Mouse (Mus musculus) thymus, postnatal 36 days (tissue): ENCODE measurements around the gene Ablim1.

Source experiments
- DNase-seq, 2 experiments: peaks; one replicate each; pipeline ENCODE4 v3.0.0; 2022; ENCODE audit warnings: mixed read lengths in 2 of 2

The Ablim1 gene

GRCm38 (mm10) chr19:57180908-57181307 is 133.8 kb downstream of the Ablim1 start:
- no peak for DNase-seq

GRCm38 (mm10) chr19:57180333-57180732 is 134.4 kb downstream of the Ablim1 start:
- no peak for DNase-seq

GRCm38 (mm10) chr19:57179269-57179668 is 135.4 kb downstream of the Ablim1 start:
- DNase-seq: no peak

- no peak for DNase-seq
These were observed 137.4 kb downstream of the Ablim1 start for GRCm38 (mm10) chr19:57177334-57177733.

GRCm38 (mm10) chr19:57175077-57175476 is 139.6 kb downstream of the Ablim1 start:
- DNase-seq: no peak

GRCm38 (mm10) chr19:57174541-57174940 is 140.2 kb downstream of the Ablim1 start:
- no peak for DNase-seq

- no peak for DNase-seq
These were observed 140.7 kb downstream of the Ablim1 start for GRCm38 (mm10) chr19:57174045-57174444.

- DNase-seq: no peak
These were observed 142.4 kb downstream of the Ablim1 start for GRCm38 (mm10) chr19:57172321-57172720.

- no peak for DNase-seq
These were observed 143.8 kb downstream of the Ablim1 start for GRCm38 (mm10) chr19:57170880-57171279.

GRCm38 (mm10) chr19:57169485-57169884 is 145.2 kb downstream of the Ablim1 start:
- no peak for DNase-seq

- DNase-seq: no peak
These were observed 147.0 kb downstream of the Ablim1 start for GRCm38 (mm10) chr19:57167721-57168120.

- DNase-seq: no peak
These were observed 149.8 kb downstream of the Ablim1 start for GRCm38 (mm10) chr19:57164882-57165281.

- DNase-seq: no peak
These were observed 151.4 kb downstream of the Ablim1 start for GRCm38 (mm10) chr19:57163315-57163714.

GRCm38 (mm10) chr19:57161978-57162727 is 152.6 kb downstream of the Ablim1 start:
- DNase-seq: no peak

- DNase-seq: peak; percentile 34 to 36
These were observed 153.6 kb downstream of the Ablim1 start for GRCm38 (mm10) chr19:57161010-57161660.

GRCm38 (mm10) chr19:57157731-57158343 is 156.9 kb downstream of the Ablim1 start:
- DNase-seq: no peak

- no peak for DNase-seq
These were observed 159.4 kb downstream of the Ablim1 start for GRCm38 (mm10) chr19:57155121-57155884.

- DNase-seq: no peak
These were observed 162.4 kb downstream of the Ablim1 start for GRCm38 (mm10) chr19:57152357-57152756.

- no peak for DNase-seq
These were observed 163.2 kb downstream of the Ablim1 start for GRCm38 (mm10) chr19:57151504-57151903.

- peak; percentile 19 to 39 for DNase-seq
These were observed 164.4 kb downstream of the Ablim1 start for GRCm38 (mm10) chr19:57150275-57150674.

- no peak for DNase-seq
These were observed 167.0 kb downstream of the Ablim1 start for GRCm38 (mm10) chr19:57147746-57148145.

GRCm38 (mm10) chr19:57146936-57147335 is 167.8 kb downstream of the Ablim1 start:
- DNase-seq: no peak

GRCm38 (mm10) chr19:57143646-57144045 is 171.1 kb downstream of the Ablim1 start:
- no peak for DNase-seq
